Mouse (Mus musculus) hindbrain, embryonic 15.5 days (tissue): ENCODE data around the gene Grk3. TPM values are rescaled to one million over a fixed set of nuclear protein-coding genes. Genes with fewer than 3 reads are reported as not detected.

ENCODE experiments used
- ATAC-seq: fragments of 200-750 bp; cut with Nextera tagmentation; 2 replicates; pipeline ENCODE4 v1.8.0; 2017; ENCODE audit warnings: low read depth, moderate number of reproducible peaks, moderate TSS enrichment; ENCODE audit not compliant: low FRiP score
- H3K27ac ChIP-seq: fragments of 300-500 bp; sonication (generic); replicated peaks from 2 replicates; pipeline ENCODE4 v1.5.1; 2015; ENCODE audit warnings: mild to moderate bottlenecking, inconsistent platforms
- H3K27me3 ChIP-seq: fragments of 300-500 bp; sonication (generic); 2 replicates; pipeline ENCODE4 v1.6.1; 2015; ENCODE audit warnings: control low read depth, inconsistent platforms
- H3K36me3 ChIP-seq: fragments of 300-500 bp; sonication (generic); 2 replicates; pipeline ENCODE4 v1.6.1; 2015; ENCODE audit warnings: control low read depth, inconsistent platforms
- H3K4me1 ChIP-seq: fragments of 300-500 bp; sonication (generic); replicated peaks from 2 replicates; pipeline ENCODE4 v1.6.1; 2015; ENCODE audit warnings: control low read depth, inconsistent platforms
- H3K4me2 ChIP-seq: fragments of 300-500 bp; sonication (generic); 2 replicates; pipeline ENCODE4 v1.6.1; 2015; ENCODE audit warnings: moderate library complexity, mild to moderate bottlenecking, inconsistent platforms
- H3K4me3 ChIP-seq: fragments of 300-500 bp; sonication (generic); 2 replicates; pipeline ENCODE4 v1.5.1; 2015; ENCODE audit warnings: mild to moderate bottlenecking, inconsistent platforms
- H3K9ac ChIP-seq: fragments of 300-500 bp; sonication (generic); 2 replicates; pipeline ENCODE4 v1.6.1; 2015; ENCODE audit warnings: inconsistent platforms
- H3K9me3 ChIP-seq: fragments of 300-500 bp; sonication (generic); 2 replicates; pipeline ENCODE4 v1.6.1; 2016; ENCODE audit warnings: control low read depth, inconsistent platforms
- WGBS: fragments of 180-500 bp; shearing (Covaris S2); methylation state at CpG from one replicate; pipeline ENCODE4 v1.1.7; 2015; 5-methylcytosine and 5-hydroxymethylcytosine counted together
- polyA plus RNA-seq: library from polyadenylated mRNA; unstranded; fragments of >200 nt; fragmentation: Nextera tagmentation; extraction: Ambion mirVana; gene quantifications from 2 replicates; pipeline ENCODE4 v1.2.1, GENCODE M21; 2015

Gene Grk3
- polyA plus RNA-seq, 1 experiment from 2014 or later = 24.3 TPM

- ATAC-seq = no peak
- Histone ChIP-seq H3K27ac (no peak overlapping the region), H3K36me3 (no peaks in the 10 kb centered on the region), H3K9me3 (no peaks in the 10 kb centered on the region), H3K4me1 (0 out of 2 replicates have a peak, but pooled peaks cover 4% of the 10 kb centered on the region), H3K27me3 (no peaks in the 10 kb centered on the region), H3K9ac (no peak overlapping the region), H3K4me3 (no peak overlapping the region), H3K4me2 (no peak overlapping the region)
These were observed 123.2 kb downstream of the Grk3 start for GRCm38 (mm10) chr5:112892411-112892810.

DNA sequence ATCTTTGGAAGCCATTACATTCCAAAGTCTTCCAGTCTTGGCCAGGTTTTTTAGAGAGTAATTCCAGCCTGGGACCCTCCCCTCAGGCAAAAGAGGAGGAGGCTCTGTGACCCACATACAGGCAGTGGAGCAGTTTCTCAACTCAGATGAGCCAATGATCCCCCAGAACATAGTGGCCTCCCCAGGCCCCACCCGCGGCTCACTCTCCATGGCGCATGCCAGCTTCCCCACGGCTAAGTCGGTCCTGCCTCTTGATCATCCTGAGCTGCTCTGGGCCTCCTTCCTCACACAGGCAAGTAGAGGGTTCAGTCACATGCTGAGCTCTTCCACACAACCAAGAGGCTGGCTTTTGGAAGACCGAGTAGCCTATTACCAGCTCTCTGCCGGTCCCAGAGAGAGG, 126.9 kb downstream of the Grk3 start:
- no peaks in the 10 kb centered on the region for H3K36me3 ChIP-seq
- ATAC-seq = no peak
- no peak overlapping the region for H3K27ac ChIP-seq
- no peak overlapping the region for H3K9ac ChIP-seq
- no peaks in the 10 kb centered on the region for H3K27me3 ChIP-seq
- H3K4me3 ChIP-seq = no peak overlapping the region
- H3K4me1 ChIP-seq = peaks cover 14% of the 10 kb centered on the region
- 62% methylated on average over 7 of the region's 7 CpGs for WGBS
- H3K4me2 ChIP-seq = no peak overlapping the region
- H3K9me3 ChIP-seq = no peaks in the 10 kb centered on the region

DNA sequence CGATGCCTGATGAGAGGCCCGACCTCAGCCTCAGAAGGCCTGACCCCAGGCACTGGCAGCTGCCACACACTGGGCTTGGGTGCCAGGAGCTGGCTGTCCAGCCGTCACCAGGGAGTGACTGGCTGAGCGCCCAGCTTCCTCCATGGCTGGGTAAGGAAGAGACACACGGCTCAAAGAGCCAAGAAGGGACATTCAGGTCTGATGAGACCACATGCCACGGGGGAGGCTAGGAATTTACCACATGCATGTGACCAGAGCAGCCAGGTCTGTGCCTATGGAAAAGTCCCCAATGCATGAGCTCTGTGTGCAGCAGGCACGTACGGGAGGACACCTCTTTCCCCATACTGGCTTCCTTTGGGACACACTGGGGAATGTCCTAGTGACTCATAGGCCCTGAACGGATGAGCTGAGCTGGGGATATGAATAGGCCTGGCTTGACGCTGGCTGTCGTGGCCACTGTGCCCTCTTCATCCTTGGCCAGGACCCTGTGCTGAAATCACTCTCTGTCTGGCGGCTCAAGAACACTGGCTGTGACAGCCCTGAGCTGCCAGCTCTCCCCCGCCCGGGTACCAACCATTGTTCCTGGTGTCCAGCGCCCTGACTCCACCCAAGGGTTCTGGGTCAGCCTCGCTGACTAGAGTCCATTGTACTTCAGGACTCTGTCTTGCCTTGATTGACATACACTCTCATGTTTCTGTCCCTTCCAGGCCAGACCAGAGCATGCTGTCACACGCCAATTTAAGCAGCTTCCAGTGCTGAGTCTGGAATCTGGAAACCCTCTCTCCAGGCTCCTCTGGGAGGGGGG, 128.7 kb downstream of the Grk3 start:
- ATAC-seq = peak; percentile 63; the same call in 1 of the 2 replicates
- no peaks in the 10 kb centered on the region for H3K9me3 ChIP-seq
- H3K27ac ChIP-seq = no peak overlapping the region; the same call in 1 of the 2 replicates
- H3K4me3 ChIP-seq = no peak overlapping the region
- H3K4me1 ChIP-seq = peaks cover 10% of the 10 kb centered on the region
- 35% methylated on average over 17 of the region's 17 CpGs for WGBS
- H3K36me3 ChIP-seq = no peaks in the 10 kb centered on the region
- H3K9ac ChIP-seq = no peak overlapping the region
- no peaks in the 10 kb centered on the region for H3K27me3 ChIP-seq
- H3K4me2 ChIP-seq = no peak overlapping the region

DNA sequence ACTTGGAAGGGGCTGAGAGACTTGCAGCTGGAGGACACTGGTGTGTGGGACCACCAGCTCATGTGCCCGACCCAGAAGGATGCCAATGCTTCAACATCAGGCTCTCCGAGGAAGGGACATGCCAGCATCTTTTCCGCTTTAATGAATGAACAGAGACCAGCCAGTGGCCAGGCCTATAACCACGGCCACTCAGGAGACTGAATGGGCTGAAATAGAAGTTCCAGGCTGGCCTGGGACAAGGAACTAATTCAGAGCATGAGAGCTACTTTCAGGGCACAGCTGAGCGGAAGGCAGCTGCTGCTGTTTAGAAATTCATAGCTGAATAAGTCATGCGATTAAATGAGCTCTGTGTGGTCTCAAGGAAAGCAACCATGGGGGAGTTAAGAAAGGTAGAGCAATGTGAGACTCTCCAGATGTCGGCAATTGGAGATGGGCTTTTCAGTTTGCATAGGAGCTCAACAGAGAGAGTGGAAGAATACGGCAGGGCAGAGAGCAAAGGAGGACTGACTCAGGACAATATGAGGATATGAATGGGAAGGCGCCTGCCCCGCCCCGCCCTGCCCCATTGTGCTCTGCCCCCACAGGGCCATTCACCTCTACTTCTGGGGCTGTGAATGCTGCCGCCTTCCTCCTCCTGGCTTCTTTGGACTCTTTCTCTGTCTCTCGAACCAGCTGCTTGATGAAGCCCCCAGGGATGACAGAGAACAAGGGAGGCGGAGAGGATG, 138.0 kb downstream of the Grk3 start:
- Histone ChIP-seq H3K9ac (no peak overlapping the region), H3K27me3 (0 out of 2 replicates have a peak, but pooled peaks cover 3% of the 10 kb centered on the region), H3K9me3 (no peaks in the 10 kb centered on the region), H3K4me1 (0 out of 2 replicates have a peak, but pooled peaks cover 11% of the 10 kb centered on the region), H3K4me3 (no peak overlapping the region), H3K27ac (no peak overlapping the region), H3K4me2 (no peak overlapping the region), H3K36me3 (no peaks in the 10 kb centered on the region)
- ATAC-seq = peak; percentile 43; the same call in 1 of the 2 replicates
- WGBS = 33% methylated on average over 14 of the region's 14 CpGs

GRCm38 (mm10) chr5:112876846-112877390, 138.7 kb downstream of the Grk3 start:
- Histone ChIP-seq H3K27me3 (0 out of 2 replicates have a peak, but pooled peaks cover 3% of the 10 kb centered on the region), H3K4me2 (no peak overlapping the region), H3K4me3 (no peak overlapping the region), H3K9ac (no peak overlapping the region), H3K27ac (no peak overlapping the region), H3K4me1 (0 out of 2 replicates have a peak, but pooled peaks cover 11% of the 10 kb centered on the region), H3K9me3 (no peaks in the 10 kb centered on the region), H3K36me3 (no peaks in the 10 kb centered on the region)
- peak; percentile 9; the same call in 1 of the 2 replicates for ATAC-seq
- WGBS = 32% methylated on average over 4 of the region's 4 CpGs

GRCm38 (mm10) chr5:112872999-112873398, 142.6 kb downstream of the Grk3 start:
- Histone ChIP-seq H3K4me1 (0 out of 2 replicates have a peak, but pooled peaks cover 10% of the 10 kb centered on the region), H3K9me3 (no peaks in the 10 kb centered on the region), H3K9ac (no peak overlapping the region), H3K36me3 (no peaks in the 10 kb centered on the region), H3K4me2 (no peak overlapping the region), H3K4me3 (no peak overlapping the region), H3K27ac (no peak overlapping the region), H3K27me3 (0 out of 2 replicates have a peak, but pooled peaks cover 3% of the 10 kb centered on the region)
- no peak for ATAC-seq
- WGBS = 84% methylated on average over 6 of the region's 6 CpGs

DNA sequence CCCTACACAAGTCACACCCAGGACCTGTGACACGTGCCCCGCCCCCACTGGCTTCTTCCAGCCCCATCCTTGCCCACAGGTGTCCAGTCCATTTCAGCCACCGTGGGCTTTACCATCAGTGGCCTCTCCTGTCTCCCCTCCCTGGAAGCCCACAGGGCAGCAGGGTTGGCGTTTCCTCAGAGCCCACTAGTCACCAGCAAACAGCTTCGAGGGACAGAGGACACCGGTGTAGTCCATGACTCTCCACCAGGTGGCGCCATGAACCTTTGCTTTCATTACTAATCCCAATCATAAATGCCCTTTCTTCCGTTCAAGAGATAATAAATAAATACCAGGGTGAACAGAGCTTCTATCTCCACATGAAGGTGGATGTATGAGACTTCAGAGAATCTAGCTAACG, 144.9 kb downstream of the Grk3 start:
- Histone ChIP-seq H3K36me3 (no peaks in the 10 kb centered on the region), H3K4me2 (no peak overlapping the region), H3K9ac (no peak overlapping the region), H3K27ac (no peak overlapping the region), H3K4me1 (no peaks in the 10 kb centered on the region), H3K4me3 (no peak overlapping the region), H3K9me3 (no peaks in the 10 kb centered on the region), H3K27me3 (peaks cover 9% of the 10 kb centered on the region; the same call in 1 of the 2 replicates)
- ATAC-seq = no peak
- 26% methylated on average over 9 of the region's 9 CpGs for WGBS

DNA sequence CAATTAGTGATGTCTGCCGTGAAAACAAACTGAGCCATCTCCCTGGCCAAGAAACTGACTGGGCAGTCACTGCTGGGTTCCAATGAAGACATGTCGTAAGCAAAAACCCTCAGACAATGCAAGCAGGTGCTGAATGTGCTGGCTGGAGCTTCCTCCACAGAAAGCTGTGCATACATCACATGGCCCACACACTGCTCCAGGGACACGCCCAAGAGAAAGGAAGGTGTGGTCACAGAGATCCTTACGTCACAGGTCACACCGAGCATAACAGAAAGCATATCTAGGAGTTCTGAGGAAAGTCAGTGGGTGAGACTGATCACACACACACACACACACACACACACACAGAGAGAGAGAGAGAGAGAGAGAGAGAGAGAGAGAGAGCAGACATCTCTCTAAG, 147.0 kb downstream of the Grk3 start:
- H3K9ac ChIP-seq = no peak overlapping the region
- no peak for ATAC-seq
- H3K4me2 ChIP-seq = no peak overlapping the region
- no peak overlapping the region for H3K27ac ChIP-seq
- no peaks in the 10 kb centered on the region for H3K9me3 ChIP-seq
- no peaks in the 10 kb centered on the region for H3K36me3 ChIP-seq
- peaks cover 7% of the 10 kb centered on the region; the same call in 1 of the 2 replicates for H3K27me3 ChIP-seq
- WGBS = 72% methylated on average over 5 of the region's 5 CpGs
- H3K4me3 ChIP-seq = no peak overlapping the region
- H3K4me1 ChIP-seq = no peaks in the 10 kb centered on the region

- no peak overlapping the region for H3K27ac ChIP-seq
- no peak overlapping the region for H3K4me3 ChIP-seq
- H3K4me2 ChIP-seq = no peak overlapping the region
- H3K4me1 ChIP-seq = peaks cover 3% of the 10 kb centered on the region
- no peaks in the 10 kb centered on the region for H3K9me3 ChIP-seq
- H3K9ac ChIP-seq = no peak overlapping the region
- no peak for ATAC-seq
- no peaks in the 10 kb centered on the region for H3K36me3 ChIP-seq
- H3K27me3 ChIP-seq = peaks cover 7% of the 10 kb centered on the region; the same call in 1 of the 2 replicates
- 44% methylated on average over 4 of the region's 4 CpGs for WGBS
These were observed 150.7 kb downstream of the Grk3 start for GRCm38 (mm10) chr5:112864719-112865367.
